Mouse (Mus musculus) E14TG2a.4 (cell line): ENCODE measurements at regions not wholly inside any gene's neighbourhood (a gene's known extent, or its start where the extent isn't known, plus 50 kb on each side); places are given as distances from the start of the nearest gene placed in this dataset.

Experiments
- H3K27me3 ChIP-seq: 2 replicates; pipeline ENCODE4 v1.6.1; 2014; ENCODE audit warnings: low read length, control low read depth; ENCODE audit not compliant: insufficient read depth
- H3K36me3 ChIP-seq: 2 replicates; pipeline ENCODE4 v1.6.1; 2014; ENCODE audit warnings: low read length, control low read depth; ENCODE audit not compliant: insufficient read depth
- H3K4me1 ChIP-seq: replicated peaks from 2 replicates; pipeline ENCODE4 v1.6.1; 2014; ENCODE audit warnings: low read depth, low read length, control low read depth
- H3K4me3 ChIP-seq: replicated peaks from 2 replicates; pipeline ENCODE4 v1.5.1; 2014; ENCODE audit warnings: mild to moderate bottlenecking, low read length
- H3K9me3 ChIP-seq: 2 replicates; pipeline ENCODE4 v1.6.1; 2014; ENCODE audit warnings: low read length, control low read depth
- CTCF ChIP-seq: conservative IDR thresholded peaks from 2 replicates; pipeline ENCODE4 v1.5.1; 2014; ENCODE audit warnings: low read length
- NANOG ChIP-seq: IDR thresholded peaks from 2 replicates; pipeline ENCODE4 v1.6.1; 2014; ENCODE audit warnings: borderline replicate concordance, low read length, mixed read lengths
- POU5F1 ChIP-seq: IDR thresholded peaks from 2 replicates; pipeline ENCODE4 v1.6.1; 2014; ENCODE audit warnings: low read length, borderline replicate concordance

DNA sequence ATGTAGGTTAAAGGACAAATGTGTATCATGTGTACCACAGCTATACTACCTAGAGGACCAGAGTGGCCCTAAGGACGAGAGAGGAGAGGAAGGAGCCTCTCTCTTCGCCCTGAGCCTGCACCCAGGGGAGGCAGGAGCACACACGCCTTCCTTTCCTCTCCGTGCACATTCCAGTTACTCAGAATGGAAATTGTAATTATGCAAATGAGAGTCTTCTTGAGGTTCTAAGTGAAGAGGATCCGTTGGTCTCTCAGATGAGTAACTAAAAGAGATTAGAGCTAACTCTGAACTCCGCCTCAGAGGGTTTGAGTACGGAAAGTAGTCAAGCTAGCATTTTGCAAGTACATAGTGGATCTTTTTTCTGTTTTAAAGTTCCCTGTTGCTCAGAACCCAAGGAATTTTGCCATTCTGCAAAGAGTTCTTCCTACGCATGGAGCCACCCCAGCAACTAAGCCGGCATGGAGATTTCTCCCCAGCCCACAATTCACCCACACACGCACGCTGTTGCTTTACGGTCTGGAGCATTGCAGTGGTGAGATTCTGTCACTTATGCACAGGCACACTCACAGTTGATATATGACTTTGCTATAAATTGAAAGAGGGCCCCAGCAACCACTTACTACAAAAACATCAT lies 56.0 kb upstream of the Cpeb4 start:
- Histone ChIP-seq H3K27me3 (peaks cover 9% of the 10 kb centered on the region; the same call in 1 of the 2 replicates), H3K9me3 (no peaks in the 10 kb centered on the region), H3K36me3 (no peaks in the 10 kb centered on the region), H3K4me1 (0 out of 2 replicates have a peak, but pooled peaks cover 6% of the 10 kb centered on the region), H3K4me3 (no peak overlapping the region)
- TF ChIP-seq CTCF (no peak), NANOG (no peak), POU5F1 (no peak)

DNA sequence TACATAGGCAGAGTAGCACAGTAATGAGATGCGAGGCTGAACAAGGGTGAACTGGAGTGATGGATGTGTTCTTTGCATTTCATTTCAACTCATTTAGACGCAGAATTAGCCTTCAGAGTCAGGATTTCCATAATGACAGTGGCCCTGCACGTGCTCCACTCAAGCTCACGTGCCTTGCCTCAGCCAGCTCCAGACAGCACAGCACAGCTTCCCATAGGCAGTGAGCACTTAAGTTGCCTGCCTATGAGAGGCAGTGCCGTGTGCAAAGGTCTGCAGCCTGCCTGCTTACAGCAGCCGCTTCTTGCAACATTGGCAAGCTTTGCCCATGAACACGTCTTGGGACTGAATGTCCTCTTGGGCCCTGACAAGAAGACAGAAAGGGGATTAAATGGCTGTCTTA lies 54.0 kb upstream of the Cpeb4 start:
- TF ChIP-seq POU5F1 (no peak), CTCF (no peak), NANOG (no peak)
- Histone ChIP-seq H3K9me3 (no peaks in the 10 kb centered on the region), H3K4me1 (peaks cover 10% of the 10 kb centered on the region; the same call in 1 of the 2 replicates)

DNA sequence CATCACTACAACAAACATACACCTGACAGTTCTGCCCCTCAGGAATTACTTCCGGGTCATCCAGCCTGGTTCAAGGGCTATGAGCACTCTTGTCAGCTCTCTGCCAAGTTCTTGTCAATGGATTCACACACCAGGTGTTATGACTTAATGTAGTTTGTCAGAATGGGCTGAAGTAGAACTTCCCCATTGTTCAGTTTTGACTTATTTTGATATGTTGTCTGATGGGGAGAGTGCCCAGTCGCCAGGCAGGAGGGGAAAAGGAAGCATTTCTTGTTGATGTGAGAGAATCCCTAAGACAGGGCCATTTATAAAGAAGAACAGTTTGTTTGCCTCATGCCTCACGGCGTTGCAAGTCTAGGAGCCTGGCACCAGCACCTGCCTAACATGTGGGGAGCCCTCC lies 52.0 kb upstream of the Cpeb4 start:
- TF ChIP-seq POU5F1, result no peak

More for the DNA sequence above, 54.0 kb upstream of the Cpeb4 start:
- H3K27me3 ChIP-seq, result 0 out of 2 replicates have a peak, but pooled peaks cover 7% of the 10 kb centered on the region
- no peaks in the 10 kb centered on the region for H3K36me3 ChIP-seq
- H3K4me3 ChIP-seq, result no peak overlapping the region

DNA sequence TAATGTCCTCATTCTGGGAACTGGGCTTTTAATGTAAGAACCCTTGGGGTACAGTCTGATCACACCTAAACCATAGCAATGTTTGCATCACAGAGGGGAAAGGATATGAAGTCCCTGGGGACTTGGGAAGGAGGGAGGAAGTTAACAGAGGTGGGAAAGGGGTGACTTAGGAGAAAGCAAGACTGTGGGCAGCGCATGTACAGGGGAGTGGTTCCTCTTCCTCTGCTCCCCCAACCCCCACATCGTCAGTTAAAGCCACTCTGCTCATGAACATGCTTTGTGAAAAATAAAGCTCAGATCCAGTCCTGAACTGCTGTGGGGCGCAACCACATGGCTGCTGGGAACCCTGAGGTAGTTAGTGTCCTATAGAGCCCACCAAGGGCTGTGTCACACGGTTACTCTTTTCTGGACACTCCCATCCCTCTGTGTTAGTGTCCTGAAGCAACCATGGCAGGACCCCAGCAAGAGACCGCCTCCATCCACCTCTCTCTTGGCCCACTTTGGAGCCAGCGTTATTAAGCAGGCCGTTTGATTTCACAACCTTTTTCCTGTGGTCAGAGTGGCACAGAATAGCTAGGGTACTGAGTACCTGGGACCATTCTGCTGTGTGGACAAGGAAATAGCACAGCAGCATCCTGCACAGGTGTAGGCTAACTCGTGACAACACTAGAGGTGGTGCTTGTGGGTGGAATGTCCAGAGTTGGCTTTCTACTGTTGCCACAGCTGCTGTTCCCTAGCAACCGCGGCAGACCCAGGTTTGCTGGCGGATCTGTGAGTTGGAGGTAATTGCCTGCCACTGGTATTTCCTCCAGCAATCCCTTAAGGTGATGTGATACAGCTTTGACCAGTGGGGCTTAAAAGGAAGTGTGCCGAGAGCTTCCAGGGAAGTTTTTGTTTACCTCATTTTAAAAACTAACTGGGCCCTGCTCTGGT lies 50.3 kb upstream of the Cpeb4 start:
- Histone ChIP-seq H3K4me3 (no peak overlapping the region), H3K4me1 (peaks cover 10% of the 10 kb centered on the region; the same call in 1 of the 2 replicates), H3K9me3 (no peaks in the 10 kb centered on the region), H3K27me3 (0 out of 2 replicates have a peak, but pooled peaks cover 7% of the 10 kb centered on the region), H3K36me3 (no peaks in the 10 kb centered on the region)
- TF ChIP-seq POU5F1, result no peak
- TF ChIP-seq CTCF, result no peak
- no peak for TF ChIP-seq NANOG

More for the DNA sequence above, 52.0 kb upstream of the Cpeb4 start:
- Histone ChIP-seq H3K27me3 (0 out of 2 replicates have a peak, but pooled peaks cover 7% of the 10 kb centered on the region), H3K36me3 (no peaks in the 10 kb centered on the region), H3K4me1 (peaks cover 10% of the 10 kb centered on the region; the same call in 1 of the 2 replicates), H3K9me3 (no peaks in the 10 kb centered on the region), H3K4me3 (no peak overlapping the region)
